8 mouse cellular contexts compared by ENCODE assay signal in the genomic region with DNA sequence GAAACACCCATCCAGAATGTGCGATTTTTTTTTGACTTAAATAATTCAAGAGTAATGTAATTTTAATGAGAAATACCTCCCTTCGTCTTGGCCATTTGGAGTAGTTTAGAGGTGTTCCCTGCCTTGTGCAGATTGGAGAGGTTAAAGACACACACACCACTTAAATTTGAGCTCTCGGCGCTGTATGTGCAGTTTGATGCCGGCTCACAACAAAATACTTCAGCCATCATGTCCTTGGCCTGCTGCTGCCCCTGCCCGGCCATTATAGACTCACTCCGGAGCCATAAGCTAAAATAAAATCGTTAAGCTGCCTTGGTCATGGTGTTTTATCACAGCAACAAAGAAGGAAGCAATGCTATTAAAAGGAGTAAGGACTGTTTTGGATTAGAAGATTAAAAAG. TPM values are rescaled to one million over a fixed set of nuclear protein-coding genes. Genes with fewer than 3 reads are reported as not detected.
A peak's percentile ranks its signal among the peaks of the same experiment; 100 is the strongest.
DNase-seq lines count a peak whose midpoint lies in the region; ATAC-seq and TF ChIP-seq lines count a peak whose summit lies in the region.

No protein-coding gene starts in this region.

- no peaks in the 10 kb centered on the region for H3K9me3 ChIP-seq in limb, embryonic 13.5 days
- no peaks in the 10 kb centered on the region for H3K9me3 ChIP-seq in stomach, embryonic 16.5 days (replicated peaks; ENCODE audit: control insufficient read depth, low read length)

- H3K4me1 ChIP-seq in spleen, adult 2 months (ENCODE audit: control insufficient read depth, insufficient read depth, insufficient read length), result peaks cover 10% of the 10 kb centered on the region; the same call in 1 of the 2 replicates
- H3K4me1 ChIP-seq in limb, embryonic 13.5 days, result peaks cover 13% of the 10 kb centered on the region
- H3K4me1 ChIP-seq in stomach, embryonic 16.5 days (ENCODE audit: control insufficient read depth, insufficient read depth, low read length), result peaks cover 14% of the 10 kb centered on the region

- ATAC-seq in limb, embryonic 13.5 days (ENCODE audit: low FRiP score, low read depth), result no peak
- no peak for ATAC-seq in stomach, embryonic 16.5 days (ENCODE audit: insufficient read depth, low FRiP score)

- no peak overlapping the region; the same call in 1 of the 2 replicates for H3K27ac ChIP-seq in spleen, adult 2 months (ENCODE audit: insufficient read depth, low read length)
- H3K27ac ChIP-seq in limb, embryonic 13.5 days, result no peak overlapping the region
- H3K27ac ChIP-seq in stomach, embryonic 16.5 days (ENCODE audit: low read length), result no peak overlapping the region

- no peaks in the 10 kb centered on the region for H3K27me3 ChIP-seq in spleen, adult 2 months (ENCODE audit: control insufficient read depth, insufficient read depth, low read length)
- no peaks in the 10 kb centered on the region for H3K27me3 ChIP-seq in limb, embryonic 13.5 days
- H3K27me3 ChIP-seq in stomach, embryonic 16.5 days (ENCODE audit: control insufficient read depth, insufficient read depth, low read length), result no peaks in the 10 kb centered on the region

- no peak for TF ChIP-seq POLR2A in spleen, adult 2 months (IDR thresholded peaks at IDR 0.05; ENCODE audit: low read depth, low read length)

- peak; percentile 17 for DNase-seq in cerebellum, adult 11 months
- no peak for DNase-seq in cerebellum, adult 18-20 months
- no peak for DNase-seq in spleen, adult 2 months (ENCODE audit: low read depth in 1 of 2, low spot score in 2 of 2)
- no peak for DNase-seq in spleen, postnatal 36 days (ENCODE audit: low spot score in 2 of 2)
- no peak for DNase-seq in gastrocnemius, adult 18-20 months (ENCODE audit: low spot score)
- DNase-seq in urinary bladder, postnatal 4 days (ENCODE audit: low spot score in 2 of 2), result no peak

- 48% methylated on average over 8 of the region's 8 CpGs for WGBS in spleen, adult 2 months
- 41% methylated on average over 8 of the region's 8 CpGs for WGBS in limb, embryonic 13.5 days
- 43% methylated on average over 8 of the region's 8 CpGs for WGBS in stomach, embryonic 16.5 days

- H3K36me3 ChIP-seq in spleen, adult 2 months (ENCODE audit: control insufficient read depth, insufficient read depth, low read length), result peaks cover 8% of the 10 kb centered on the region
- H3K36me3 ChIP-seq in limb, embryonic 13.5 days, result peaks cover 26% of the 10 kb centered on the region
- H3K36me3 ChIP-seq in stomach, embryonic 16.5 days (ENCODE audit: control insufficient read depth, insufficient read depth, low read length), result peaks cover 4% of the 10 kb centered on the region; the same call in 1 of the 2 replicates

- H3K4me2 ChIP-seq in limb, embryonic 13.5 days (replicated peaks), result peak overlapping the region; percentile 79
- peak overlapping the region; percentile 87 for H3K4me2 ChIP-seq in stomach, embryonic 16.5 days (ENCODE audit: low read depth, low read length)

- peak overlapping the region; percentile 82 for H3K9ac ChIP-seq in limb, embryonic 13.5 days
- H3K9ac ChIP-seq in stomach, embryonic 16.5 days (ENCODE audit: low read length), result peak overlapping the region; percentile 82

- H3K4me3 ChIP-seq in spleen, adult 2 months (ENCODE audit: extremely low read depth, insufficient read depth, insufficient read length), result peak overlapping the region; percentile 81; the same call in 1 of the 2 replicates
- H3K4me3 ChIP-seq in limb, embryonic 13.5 days, result peak overlapping the region; percentile 99
- H3K4me3 ChIP-seq in stomach, embryonic 16.5 days (replicated peaks; ENCODE audit: low read length), result peak overlapping the region; percentile 100

- no peak for TF ChIP-seq CTCF in spleen, adult 2 months (IDR thresholded peaks at IDR 0.05; ENCODE audit: extremely low read depth, insufficient read depth, insufficient read length, insufficient replicate concordance)

RNA-seq across cellular contexts. Expression of a gene that starts 1.0 kb away (rescaled TPM):
- polyA plus RNA-seq in spleen, adult 2 months (2012; rRNA removed), result 3.1 and 3.6 TPM in 2 replicates
- 41.0 and 44.8 TPM in 2 replicates for polyA plus RNA-seq in limb, embryonic 13.5 days (2015; fragmentation: Nextera tagmentation; extraction: Ambion mirVana)
- polyA plus RNA-seq in stomach, embryonic 16.5 days (2015; fragmentation: Nextera tagmentation; extraction: Ambion mirVana), result 33.0 and 35.9 TPM in 2 replicates
- 10 to 100 TPM; 28.4 to 33.2 TPM for total RNA-seq in gastrocnemius, adult 18-20 months (2021)

RNA-seq across cellular contexts. Expression of a gene that starts 19.8 kb away (rescaled TPM):
- not detected in 2 replicates for polyA plus RNA-seq in spleen, adult 2 months (2012; rRNA removed)
- polyA plus RNA-seq in limb, embryonic 13.5 days (2015; fragmentation: Nextera tagmentation; extraction: Ambion mirVana), result not detected in 2 replicates
- polyA plus RNA-seq in stomach, embryonic 16.5 days (2015; fragmentation: Nextera tagmentation; extraction: Ambion mirVana), result not detected in 2 replicates
- not detected for total RNA-seq in gastrocnemius, adult 18-20 months (2021)
